Mouse (Mus musculus) CH12.LX (cell line): ENCODE data around the gene Wnt11. TPM values are rescaled to one million over a fixed set of nuclear protein-coding genes. Genes with fewer than 3 reads are reported as not detected.

Experiments used
- DNase-seq: peaks from one replicate; pipeline ENCODE4 v3.0.0-alpha.2; 2013; ENCODE audit errors: extremely low read depth
- H3K27ac ChIP-seq: 2 replicates; pipeline ENCODE4 v1.5.1; 2012; ENCODE audit warnings: low read depth, mild to moderate bottlenecking, control low read depth, moderate library complexity; ENCODE audit not compliant: insufficient read depth
- H3K27me3 ChIP-seq: replicated peaks from 2 replicates; pipeline ENCODE3; 2012; ENCODE audit warnings: inconsistent platforms
- H3K36me3 ChIP-seq, 2 experiments: replicated peaks in 1 of 2; 2 replicates each; pipeline versions ENCODE3 to v1.6.1; 2012; ENCODE audit warnings: inconsistent platforms in 1 of 2, low read length in 1 of 2, mild to moderate bottlenecking in 1 of 2, mixed read lengths in 1 of 2, moderate library complexity in 1 of 2; ENCODE audit not compliant: control insufficient read depth in 1 of 2, insufficient read depth in 1 of 2
- H3K4me1 ChIP-seq, 2 experiments: 2 replicates each; pipeline ENCODE4 v1.6.1; 2012; ENCODE audit warnings: inconsistent platforms in 1 of 2, moderate library complexity in 1 of 2; ENCODE audit not compliant: insufficient read depth in 2 of 2, control insufficient read depth in 1 of 2
- H3K4me2 ChIP-seq: 2 replicates; pipeline ENCODE4 v1.6.1; 2012; ENCODE audit warnings: low read depth, mild to moderate bottlenecking, control low read depth; ENCODE audit not compliant: poor library complexity, insufficient read depth, severe bottlenecking
- H3K4me3 ChIP-seq, 3 experiments: fragments of 150-350 bp in 1 of 3; sonication (generic) in 1 of 3; replicated peaks in 1 of 3; 2 replicates each; pipeline versions ENCODE3 to v1.5.1; 2011 to 2012; ENCODE audit warnings: low read depth in 2 of 3, low read length in 2 of 3, mild to moderate bottlenecking in 2 of 3, moderate library complexity in 2 of 3, control low read depth in 1 of 3, improper control_type of control experiment in 1 of 3, inconsistent platforms in 1 of 3, mixed read lengths in 1 of 3; ENCODE audit not compliant: poor library complexity in 1 of 3
- H3K79me2 ChIP-seq: replicated peaks from 2 replicates; pipeline ENCODE4 v1.6.1; 2012; ENCODE audit warnings: mild to moderate bottlenecking, moderate library complexity; ENCODE audit not compliant: control insufficient read depth, poor library complexity, insufficient read depth, severe bottlenecking; ENCODE audit errors: extremely low read depth
- H3K9ac ChIP-seq: 2 replicates; pipeline ENCODE4 v1.6.1; 2012; ENCODE audit warnings: low read depth, mild to moderate bottlenecking, control low read depth, moderate library complexity; ENCODE audit not compliant: insufficient read depth
- H3K9me3 ChIP-seq: replicated peaks from 2 replicates; pipeline ENCODE3; 2012; ENCODE audit warnings: low read length, inconsistent platforms, mixed read lengths
- BHLHE40 ChIP-seq: IDR thresholded peaks from 2 replicates; pipeline ENCODE4 v1.6.1; 2011; ENCODE audit warnings: mild to moderate bottlenecking, low read depth, low read length, improper control_type of control experiment
- CHD2 ChIP-seq: IDR thresholded peaks from 2 replicates; pipeline ENCODE4 v1.6.1; 2011; ENCODE audit warnings: low read length, improper control_type of control experiment
- CTCF ChIP-seq, 2 experiments: IDR thresholded peaks in 1 of 2; conservative IDR thresholded peaks in 1 of 2; 2 replicates each; pipeline ENCODE4 v1.5.1; 2011 to 2012; ENCODE audit warnings: low read depth in 2 of 2, low read length in 2 of 2, improper control_type of control experiment in 1 of 2, inconsistent platforms in 1 of 2, mild to moderate bottlenecking in 1 of 2, moderate library complexity in 1 of 2
- E2F4 ChIP-seq: IDR thresholded peaks from 2 replicates; pipeline ENCODE4 v1.6.1; 2011; ENCODE audit warnings: low read depth, low read length, improper control_type of control experiment; ENCODE audit not compliant: insufficient replicate concordance
- GABPA ChIP-seq: IDR thresholded peaks from 2 replicates; pipeline ENCODE4 v1.6.1; 2012; ENCODE audit warnings: low read depth, low read length, improper control_type of control experiment, inconsistent platforms; ENCODE audit not compliant: insufficient replicate concordance
- IRF4 ChIP-seq: IDR thresholded peaks from 2 replicates; pipeline ENCODE4 v1.6.1; 2014; ENCODE audit warnings: low read depth, mild to moderate bottlenecking, inconsistent platforms, low read length, improper control_type of control experiment
- JUN ChIP-seq: IDR thresholded peaks from 2 replicates; pipeline ENCODE4 v1.6.1; 2011; ENCODE audit warnings: low read depth, mild to moderate bottlenecking, low read length, improper control_type of control experiment, moderate library complexity; ENCODE audit not compliant: insufficient read depth
- JUND ChIP-seq: conservative IDR thresholded peaks from 2 replicates; pipeline ENCODE4 v1.6.1; 2011; ENCODE audit warnings: low read depth, low read length, improper control_type of control experiment
- KAT2A ChIP-seq: IDR thresholded peaks from 2 replicates; pipeline ENCODE4 v1.6.1; 2012; ENCODE audit warnings: low read length, improper control_type of control experiment, inconsistent platforms; ENCODE audit not compliant: insufficient replicate concordance
- MXI1 ChIP-seq: IDR thresholded peaks from 2 replicates; pipeline ENCODE4 v1.6.1; 2011; ENCODE audit warnings: mild to moderate bottlenecking, low read depth, low read length, improper control_type of control experiment
- NELFE ChIP-seq: IDR thresholded peaks from 2 replicates; pipeline ENCODE4 v1.6.1; 2011; ENCODE audit warnings: low read depth, low read length, improper control_type of control experiment
- PAX5 ChIP-seq: IDR thresholded peaks from 2 replicates; pipeline ENCODE4 v1.6.1; 2012; ENCODE audit warnings: low read length, inconsistent platforms, mixed read lengths
- RAD21 ChIP-seq: IDR thresholded peaks from 2 replicates; pipeline ENCODE4 v1.6.1; 2011; ENCODE audit warnings: low read depth, mild to moderate bottlenecking, low read length, improper control_type of control experiment, moderate library complexity
- TBP ChIP-seq: conservative IDR thresholded peaks from 2 replicates; pipeline ENCODE4 v1.6.1; 2011; ENCODE audit warnings: low read depth, low read length, improper control_type of control experiment
- TCF12 ChIP-seq: IDR thresholded peaks from 2 replicates; pipeline ENCODE4 v1.6.1; 2014; ENCODE audit warnings: low read depth, mild to moderate bottlenecking, inconsistent platforms, low read length, improper control_type of control experiment
- UBTF ChIP-seq: IDR thresholded peaks from 2 replicates; pipeline ENCODE4 v1.6.1; 2012; ENCODE audit warnings: low read depth, mild to moderate bottlenecking, inconsistent platforms, low read length, improper control_type of control experiment, moderate library complexity
- USF1 ChIP-seq: IDR thresholded peaks from 2 replicates; pipeline ENCODE4 v1.6.1; 2014; ENCODE audit warnings: low read depth, mild to moderate bottlenecking, inconsistent platforms, low read length, improper control_type of control experiment
- ZC3H11A ChIP-seq: IDR thresholded peaks from 2 replicates; pipeline ENCODE4 v1.6.1; 2012; ENCODE audit warnings: low read depth, mild to moderate bottlenecking, inconsistent platforms, low read length, improper control_type of control experiment
- ZNF384 ChIP-seq: IDR thresholded peaks from 2 replicates; pipeline ENCODE4 v1.6.1; 2012; ENCODE audit warnings: low read depth, low read length, improper control_type of control experiment, inconsistent platforms
- dilution Hi-C: fragments of 300-500 bp; cut with MboI; formaldehyde crosslinking; loops from 2 replicates; pipeline ENCODE4 v1.14.3; 2020; ENCODE audit warnings: low sequenced_read_pairs; ENCODE audit not compliant: extremely low pct_unique_long_range_greater_than_20kb, extremely low pct_ligation_motif_present
- in situ Hi-C: fragments of 300-500 bp; cut with MboI; formaldehyde crosslinking; loops from 3 replicates; pipeline ENCODE4 v1.14.3; 2019; ENCODE audit warnings: low sequenced_read_pairs, low pct_ligation_motif_present, low pct_unique_long_range_greater_than_20kb, mixed read lengths
- polyA plus RNA-seq: library from polyadenylated mRNA; unstranded; fragments of >175 nt; gene quantifications from 2 replicates; pipeline ENCODE4 v1.2.1, GENCODE M21; 2012; ENCODE audit warnings: low read depth; ENCODE audit not compliant: insufficient read length
- total RNA-seq, 2 experiments: library from RNA; depleted of rRNA; stranded (reverse); fragments of 300-350 nt in 1 of 2; fragments of >200 nt in 1 of 2; gene quantifications; 2 replicates each; pipeline ENCODE4 v1.2.3; 2012 to 2014

Wnt11 gene
- total and polyA plus RNA-seq, 3 experiments = 0.21 TPM; not detected in 2

DNA sequence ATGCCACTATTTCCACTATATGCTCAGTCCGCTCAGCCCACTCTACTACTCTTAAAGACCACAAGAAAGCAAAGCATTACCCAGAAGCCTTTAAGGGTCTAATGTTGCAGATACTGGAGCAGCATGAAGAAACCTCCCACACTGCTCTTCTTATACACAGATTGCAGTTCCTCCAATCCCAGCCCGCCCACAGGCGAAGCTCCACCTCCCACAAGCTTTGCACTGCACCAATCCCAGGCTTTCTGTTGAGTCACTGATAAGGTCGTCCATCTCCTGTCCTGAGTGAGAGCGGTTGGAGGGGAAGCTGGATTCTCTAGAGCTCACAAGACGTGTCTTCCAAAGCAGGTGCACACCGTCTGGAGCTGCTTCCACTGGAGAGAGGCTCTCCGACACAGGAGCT lies 34.5 kb upstream of the Wnt11 start:
- TF ChIP-seq ZNF384 (no peak), NELFE (no peak), CTCF (conservative IDR thresholded peaks at IDR 0.05 in 1 of 2, IDR thresholded peaks at IDR 0.05 in 1 of 2; ENCODE audit: low read depth in 2 of 2, low read length in 2 of 2) (no peak), TCF12 (no peak), PAX5 (no peak), IRF4 (no peak), USF1 (no peak), MXI1 (no peak), JUN (no peak), KAT2A (no peak), TBP (no peak), E2F4 (no peak), CHD2 (no peak), BHLHE40 (no peak), ZC3H11A (no peak)
- DNase-seq = no peak
- in situ Hi-C loops (no loop called here), dilution Hi-C loops (no loop called here)
- Histone ChIP-seq H3K4me1 (peaks cover 39 to 64% of the 10 kb centered on the region in 2 experiments), H3K27ac (peak overlapping the region; percentile 42; the same call in 1 of the 2 replicates), H3K4me3 (peak overlapping the region in 1 of 3 experiments; percentile 33), H3K4me2 (peak overlapping the region; percentile 30), H3K36me3 (no peaks in the 10 kb centered on the region), H3K79me2 (no peaks in the 10 kb centered on the region), H3K9ac (peak overlapping the region; percentile 53), H3K9me3 (no peaks in the 10 kb centered on the region), H3K27me3 (peaks cover 10% of the 10 kb centered on the region)

DNA sequence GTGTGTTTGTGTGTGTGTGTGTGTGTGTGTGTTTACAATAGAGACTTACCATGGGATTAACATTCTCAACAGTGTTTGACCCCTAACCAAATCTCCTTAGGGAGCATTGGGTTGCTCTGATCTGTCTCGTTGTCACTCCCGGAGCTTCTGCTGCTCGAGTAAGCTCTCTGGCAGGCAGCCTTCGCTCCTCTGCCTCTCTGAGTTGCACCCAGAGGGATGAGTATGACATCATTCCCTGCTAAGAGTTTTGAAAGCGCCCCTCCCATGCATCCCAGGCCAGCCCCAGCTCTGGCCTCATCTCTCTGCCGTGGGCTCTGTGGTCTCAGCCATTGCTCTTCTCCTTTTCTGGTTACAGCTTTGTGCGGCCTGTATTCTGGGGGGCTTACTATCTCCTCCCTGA lies 33.8 kb upstream of the Wnt11 start:
- in situ Hi-C loops = no loop called here
- dilution Hi-C loops = no loop called here
- H3K27ac ChIP-seq = peak overlapping the region; percentile 42; the same call in 1 of the 2 replicates

More for the DNA sequence above, 33.8 kb upstream of the Wnt11 start:
- Histone ChIP-seq H3K4me2 (peak overlapping the region; percentile 30), H3K36me3 (no peaks in the 10 kb centered on the region), H3K27me3 (peaks cover 8% of the 10 kb centered on the region), H3K4me1 (peaks cover 39 to 69% of the 10 kb centered on the region in 2 experiments), H3K4me3 (no peak overlapping the region), H3K9me3 (no peaks in the 10 kb centered on the region), H3K9ac (peak overlapping the region; percentile 53), H3K79me2 (no peaks in the 10 kb centered on the region)
- DNase-seq = peak; percentile 20
- TF ChIP-seq RAD21 (no peak), USF1 (no peak), GABPA (no peak), ZNF384 (no peak), CTCF (conservative IDR thresholded peaks at IDR 0.05 in 1 of 2, IDR thresholded peaks at IDR 0.05 in 1 of 2; ENCODE audit: low read depth in 2 of 2, low read length in 2 of 2) (no peak), JUND (no peak), UBTF (no peak), PAX5 (no peak), TCF12 (0 out of 2 replicates have a peak, but pooled peaks have one; percentile 17), IRF4 (peak; percentile 72), BHLHE40 (no peak)
